Mouse (Mus musculus) stomach, postnatal 0 days (tissue): ENCODE measurements around the gene Akap13. TPM values are rescaled to one million over a fixed set of nuclear protein-coding genes. Genes with fewer than 3 reads are reported as not detected.

Experiments used
- ATAC-seq: fragments of 200-750 bp; cut with Nextera tagmentation; 2 replicates; pipeline ENCODE4 v1.8.0; 2017; ENCODE audit not compliant: low FRiP score, low TSS enrichment
- DNase-seq: peaks from one replicate; pipeline ENCODE4 v3.0.0-alpha.2; 2016; ENCODE audit warnings: low spot score
- H3K27ac ChIP-seq: fragments of 300-500 bp; sonication (generic); replicated peaks from 2 replicates; pipeline ENCODE4 v1.5.1; 2014; ENCODE audit warnings: mild to moderate bottlenecking, control low read depth
- H3K27me3 ChIP-seq: fragments of 300-500 bp; sonication (generic); 2 replicates; pipeline ENCODE4 v1.6.1; 2014; ENCODE audit warnings: low read length; ENCODE audit not compliant: control insufficient read depth, insufficient read depth
- H3K36me3 ChIP-seq: fragments of 300-500 bp; sonication (generic); 2 replicates; pipeline ENCODE4 v1.6.1; 2014; ENCODE audit warnings: low read length, mixed read lengths; ENCODE audit not compliant: control insufficient read depth, insufficient read depth
- H3K4me1 ChIP-seq: fragments of 300-500 bp; sonication (generic); replicated peaks from 2 replicates; pipeline ENCODE4 v1.6.1; 2014; ENCODE audit warnings: antibody characterized with exemption; ENCODE audit not compliant: control insufficient read depth, insufficient read depth
- H3K4me2 ChIP-seq: fragments of 300-500 bp; sonication (generic); replicated peaks from 2 replicates; pipeline ENCODE4 v1.6.1; 2014; ENCODE audit warnings: low read depth, mild to moderate bottlenecking, control low read depth, moderate library complexity
- H3K4me3 ChIP-seq: fragments of 300-500 bp; sonication (generic); 2 replicates; pipeline ENCODE4 v1.5.1; 2014; ENCODE audit warnings: low read depth, low read length, control low read depth
- H3K9ac ChIP-seq: fragments of 300-500 bp; sonication (generic); 2 replicates; pipeline ENCODE4 v1.6.1; 2014; ENCODE audit warnings: mild to moderate bottlenecking, low read length, control low read depth, mixed read lengths
- H3K9me3 ChIP-seq: fragments of 300-500 bp; sonication (generic); 2 replicates; pipeline ENCODE4 v1.6.1; 2016; ENCODE audit warnings: low read length; ENCODE audit not compliant: control insufficient read depth
- CTCF ChIP-seq: IDR thresholded peaks from 2 replicates; pipeline ENCODE4 v1.5.1; 2016; ENCODE audit warnings: antibody characterized with exemption, low read depth, mild to moderate bottlenecking, moderate library complexity
- EP300 ChIP-seq: optimal IDR thresholded peaks from 2 replicates; pipeline ENCODE3; 2016; ENCODE audit warnings: antibody characterized with exemption
- WGBS: fragments of 180-500 bp; shearing (Covaris S2); extraction: QIAGEN DNeasy Blood & Tissue Kit; methylation state at CpG from one replicate; pipeline ENCODE4 v1.1.7; 2014; 5-methylcytosine and 5-hydroxymethylcytosine counted together
- polyA plus RNA-seq: library from polyadenylated mRNA; unstranded; fragments of >200 nt; fragmentation: Nextera tagmentation; extraction: Ambion mirVana; gene quantifications from 2 replicates; pipeline ENCODE4 v1.2.1, GENCODE M21; 2015

The Akap13 gene
- polyA plus RNA-seq, 1 experiment from 2014 or later: 18.8 TPM

DNA sequence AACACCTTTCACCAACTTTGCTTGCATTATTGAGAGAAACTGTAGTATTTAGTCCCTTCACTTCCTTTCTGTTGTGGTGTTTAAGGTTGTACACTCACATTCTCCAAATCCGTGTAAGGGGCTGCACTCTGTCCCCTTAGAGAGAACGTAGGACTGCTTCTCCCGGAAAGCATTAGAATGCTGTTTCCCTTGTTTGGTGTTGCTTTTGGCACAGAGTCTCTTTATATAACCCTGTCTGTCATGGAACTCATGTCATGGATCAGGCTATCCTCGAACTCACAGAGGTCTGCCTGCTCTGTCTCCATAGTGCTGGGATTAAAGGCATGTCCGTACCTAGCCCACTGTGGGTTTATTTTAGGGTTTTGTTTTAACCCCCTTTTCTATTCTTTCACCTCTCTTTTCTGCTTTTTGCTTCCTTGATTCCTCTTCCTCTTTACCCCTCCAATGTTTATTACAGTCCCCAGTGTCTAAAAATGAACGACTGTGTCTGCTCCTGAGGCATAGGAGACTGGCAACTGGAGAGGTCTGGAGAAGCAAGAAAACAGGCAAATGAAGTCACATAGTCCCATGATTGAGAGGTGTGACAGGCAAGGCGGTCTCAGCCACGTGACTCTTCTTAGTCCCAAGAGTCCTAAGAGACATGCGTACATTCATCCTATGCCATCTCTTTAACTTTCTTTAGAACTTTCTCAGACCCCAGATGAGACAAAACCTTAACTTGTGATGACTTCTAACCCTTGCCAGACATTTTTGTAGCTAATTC is 186.3 kb downstream of the Akap13 start:
- ATAC-seq (no peak), DNase-seq (no peak)
- TF ChIP-seq CTCF (no peak), EP300 (no peak)
- 0 out of 2 replicates have a peak, but pooled peaks cover 7% of the 10 kb centered on the region for H3K4me1 ChIP-seq
- 43% methylated on average over 9 of the region's 9 CpGs for WGBS
- no peak overlapping the region for H3K9ac ChIP-seq
- no peaks in the 10 kb centered on the region for H3K27me3 ChIP-seq
- no peaks in the 10 kb centered on the region for H3K9me3 ChIP-seq
- no peak overlapping the region for H3K4me3 ChIP-seq
- peak overlapping the region; percentile 61 for H3K27ac ChIP-seq
- peak overlapping the region; percentile 46; the same call in 1 of the 2 replicates for H3K4me2 ChIP-seq
- H3K36me3 ChIP-seq: no peaks in the 10 kb centered on the region

DNA sequence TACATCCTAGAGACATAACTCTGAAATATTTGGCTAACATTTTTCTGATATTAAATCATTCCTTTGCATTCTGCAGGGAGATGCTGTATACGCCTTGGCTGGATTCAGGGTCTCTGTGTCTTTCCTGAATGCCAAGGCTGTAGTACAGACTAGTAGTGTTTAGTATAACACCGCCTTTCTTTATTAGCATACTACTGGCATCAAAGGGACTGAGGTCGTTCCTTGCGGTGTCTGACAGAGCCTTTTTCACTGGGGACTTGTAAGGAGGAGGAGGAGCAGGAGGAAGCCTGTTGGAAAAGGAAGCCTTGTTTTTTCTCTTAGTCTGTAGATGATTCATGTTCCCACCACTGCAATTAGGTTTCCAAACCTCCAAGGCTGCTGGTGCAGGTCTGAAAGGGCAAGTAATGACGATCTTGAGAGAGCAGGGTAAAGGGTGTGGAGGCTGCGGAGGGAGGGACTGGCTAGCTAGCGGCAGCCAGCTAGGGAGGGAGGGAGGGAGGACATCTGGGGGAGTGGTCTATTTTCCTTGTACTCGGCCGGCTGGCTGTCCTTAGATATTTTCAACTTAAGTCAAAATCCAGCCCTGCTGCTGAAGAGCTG is 186.9 kb downstream of the Akap13 start:
- Histone ChIP-seq H3K36me3 (no peaks in the 10 kb centered on the region), H3K4me2 (peak overlapping the region; percentile 46), H3K9ac (no peak overlapping the region), H3K4me3 (peak overlapping the region; percentile 17; the same call in 1 of the 2 replicates), H3K4me1 (0 out of 2 replicates have a peak, but pooled peaks cover 7% of the 10 kb centered on the region), H3K9me3 (no peaks in the 10 kb centered on the region), H3K27ac (peak overlapping the region; percentile 61), H3K27me3 (no peaks in the 10 kb centered on the region)
- DNase-seq (peak; percentile 68), ATAC-seq (peak; percentile 88)
- WGBS: 6% methylated on average over 9 of the region's 9 CpGs
- TF ChIP-seq CTCF (no peak), EP300 (no peak)

DNA sequence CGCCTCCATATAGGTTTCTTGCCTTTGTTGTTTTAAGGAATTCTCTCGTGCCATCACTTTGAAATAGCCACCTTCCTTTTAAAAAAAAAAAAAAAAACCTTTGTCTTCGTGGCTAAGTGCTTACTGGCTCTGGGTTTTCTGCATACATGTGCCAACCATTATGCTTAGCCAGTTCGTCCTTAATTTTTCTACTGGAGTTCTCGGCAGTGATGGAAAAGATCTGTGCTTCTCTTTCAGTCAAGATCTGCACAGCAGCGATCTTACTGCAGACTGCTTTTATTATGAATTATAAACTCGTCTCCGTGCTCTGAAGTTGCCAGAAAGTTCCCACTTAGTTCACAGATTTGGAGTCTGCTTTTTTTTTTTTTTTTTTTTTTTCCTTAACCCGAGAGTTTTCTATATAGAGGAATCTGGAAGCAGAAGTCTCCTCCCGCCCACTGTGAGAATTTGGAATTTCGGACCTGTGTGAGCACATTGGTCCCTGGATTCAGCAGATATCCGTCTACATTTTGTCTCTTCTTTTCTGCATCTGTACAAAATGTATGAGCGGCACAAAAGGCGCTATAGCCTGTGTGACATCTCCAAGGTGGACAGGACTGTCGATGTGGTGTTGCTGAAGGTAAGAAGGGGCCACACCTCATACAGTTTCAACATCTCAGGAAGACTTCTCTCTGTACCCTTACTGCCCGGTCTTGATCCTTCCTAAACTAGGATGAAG is 187.7 kb downstream of the Akap13 start:
- DNase-seq: no peak
- 36% methylated on average over 15 of the region's 16 CpGs for WGBS
- TF ChIP-seq EP300: no peak
- no peak for TF ChIP-seq CTCF
- Histone ChIP-seq H3K27me3 (no peaks in the 10 kb centered on the region), H3K4me1 (0 out of 2 replicates have a peak, but pooled peaks cover 7% of the 10 kb centered on the region), H3K27ac (peak overlapping the region; percentile 61), H3K9me3 (no peaks in the 10 kb centered on the region), H3K4me3 (peak overlapping the region; percentile 17; the same call in 1 of the 2 replicates), H3K4me2 (peak overlapping the region; percentile 46), H3K9ac (peak overlapping the region; percentile 28; the same call in 1 of the 2 replicates), H3K36me3 (no peaks in the 10 kb centered on the region)
- ATAC-seq: no peak

DNA sequence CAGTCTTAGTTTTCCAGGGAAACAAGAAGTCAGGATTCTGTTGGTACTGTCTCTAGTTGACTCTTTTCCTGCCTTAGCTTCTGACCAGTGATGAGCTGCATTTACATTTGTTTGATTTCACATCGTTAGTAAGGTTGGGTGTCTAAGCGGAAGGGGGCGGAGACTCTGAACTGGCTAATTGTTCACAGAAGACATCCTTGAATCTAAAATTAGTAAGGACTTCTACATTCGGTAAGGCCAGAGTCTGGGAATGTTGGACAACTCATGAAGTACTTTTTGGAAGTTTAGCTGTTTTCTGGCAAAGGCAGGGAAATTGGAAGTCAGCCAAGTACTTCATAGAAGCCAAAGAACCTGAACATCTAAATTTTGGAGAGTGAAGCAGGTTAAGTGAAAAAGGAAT is 188.7 kb downstream of the Akap13 start:
- Histone ChIP-seq H3K4me3 (peak overlapping the region; percentile 3; the same call in 1 of the 2 replicates), H3K27ac (no peak overlapping the region), H3K36me3 (no peaks in the 10 kb centered on the region), H3K27me3 (no peaks in the 10 kb centered on the region), H3K9ac (no peak overlapping the region), H3K4me1 (0 out of 2 replicates have a peak, but pooled peaks cover 7% of the 10 kb centered on the region), H3K9me3 (no peaks in the 10 kb centered on the region), H3K4me2 (peak overlapping the region; percentile 46; the same call in 1 of the 2 replicates)
- WGBS: 44% methylated on average over 4 of the region's 4 CpGs
- ATAC-seq (no peak), DNase-seq (no peak)
- TF ChIP-seq EP300 (no peak), CTCF (no peak)

DNA sequence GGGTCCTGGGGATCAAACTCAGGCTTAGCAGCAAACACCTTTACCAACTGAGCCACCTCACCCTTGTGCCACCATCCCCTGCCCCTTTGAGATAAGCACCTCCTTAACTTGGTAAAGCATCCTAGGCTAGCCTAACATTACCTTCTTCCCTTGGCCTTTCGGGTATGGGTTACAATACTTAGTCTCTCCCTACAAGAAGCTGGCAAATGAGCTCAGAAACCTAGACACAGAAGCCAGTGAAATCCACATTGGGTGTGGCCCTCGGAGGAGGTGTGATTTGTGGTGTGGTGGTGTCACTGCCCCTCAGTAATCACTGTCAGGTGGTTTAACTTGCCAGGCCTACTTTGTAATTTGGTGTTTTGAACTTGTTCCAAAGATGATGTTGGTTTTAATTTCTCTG is 189.3 kb downstream of the Akap13 start:
- no peak for DNase-seq
- 0 out of 2 replicates have a peak, but pooled peaks cover 7% of the 10 kb centered on the region for H3K4me1 ChIP-seq
- no peak overlapping the region for H3K27ac ChIP-seq

More for the DNA sequence above, 189.3 kb downstream of the Akap13 start:
- Histone ChIP-seq H3K4me3 (no peak overlapping the region), H3K4me2 (peak overlapping the region; percentile 46), H3K9me3 (no peaks in the 10 kb centered on the region), H3K27me3 (no peaks in the 10 kb centered on the region), H3K36me3 (no peaks in the 10 kb centered on the region), H3K9ac (peak overlapping the region; percentile 31; the same call in 1 of the 2 replicates)
- TF ChIP-seq CTCF: no peak
- TF ChIP-seq EP300: no peak
- ATAC-seq: no peak
- 59% methylated on average over 2 of the region's 2 CpGs for WGBS
